Mouse (Mus musculus) CH12.LX (cell line): ENCODE data around the gene Pgm2l1. TPM values are rescaled to one million over a fixed set of nuclear protein-coding genes. Genes with fewer than 3 reads are reported as not detected.

ENCODE experiments used
- DNase-seq: peaks from one replicate; pipeline ENCODE4 v3.0.0-alpha.2; 2013; ENCODE audit errors: extremely low read depth
- H3K27ac ChIP-seq: 2 replicates; pipeline ENCODE4 v1.5.1; 2012; ENCODE audit warnings: low read depth, mild to moderate bottlenecking, control low read depth, moderate library complexity; ENCODE audit not compliant: insufficient read depth
- H3K27me3 ChIP-seq: replicated peaks from 2 replicates; pipeline ENCODE3; 2012; ENCODE audit warnings: inconsistent platforms
- H3K36me3 ChIP-seq, 2 experiments: replicated peaks in 1 of 2; 2 replicates each; pipeline versions ENCODE3 to v1.6.1; 2012; ENCODE audit warnings: inconsistent platforms in 1 of 2, low read length in 1 of 2, mild to moderate bottlenecking in 1 of 2, mixed read lengths in 1 of 2, moderate library complexity in 1 of 2; ENCODE audit not compliant: control insufficient read depth in 1 of 2, insufficient read depth in 1 of 2
- H3K4me1 ChIP-seq, 2 experiments: 2 replicates each; pipeline ENCODE4 v1.6.1; 2012; ENCODE audit warnings: inconsistent platforms in 1 of 2, moderate library complexity in 1 of 2; ENCODE audit not compliant: insufficient read depth in 2 of 2, control insufficient read depth in 1 of 2
- H3K4me2 ChIP-seq: 2 replicates; pipeline ENCODE4 v1.6.1; 2012; ENCODE audit warnings: low read depth, mild to moderate bottlenecking, control low read depth; ENCODE audit not compliant: poor library complexity, insufficient read depth, severe bottlenecking
- H3K4me3 ChIP-seq, 3 experiments: fragments of 150-350 bp in 1 of 3; sonication (generic) in 1 of 3; replicated peaks in 1 of 3; 2 replicates each; pipeline versions ENCODE3 to v1.5.1; 2011 to 2012; ENCODE audit warnings: low read depth in 2 of 3, low read length in 2 of 3, mild to moderate bottlenecking in 2 of 3, moderate library complexity in 2 of 3, control low read depth in 1 of 3, improper control_type of control experiment in 1 of 3, inconsistent platforms in 1 of 3, mixed read lengths in 1 of 3; ENCODE audit not compliant: poor library complexity in 1 of 3
- H3K79me2 ChIP-seq: replicated peaks from 2 replicates; pipeline ENCODE4 v1.6.1; 2012; ENCODE audit warnings: mild to moderate bottlenecking, moderate library complexity; ENCODE audit not compliant: control insufficient read depth, poor library complexity, insufficient read depth, severe bottlenecking; ENCODE audit errors: extremely low read depth
- H3K9ac ChIP-seq: 2 replicates; pipeline ENCODE4 v1.6.1; 2012; ENCODE audit warnings: low read depth, mild to moderate bottlenecking, control low read depth, moderate library complexity; ENCODE audit not compliant: insufficient read depth
- H3K9me3 ChIP-seq: replicated peaks from 2 replicates; pipeline ENCODE3; 2012; ENCODE audit warnings: low read length, inconsistent platforms, mixed read lengths
- EP300 ChIP-seq: IDR thresholded peaks from 2 replicates; pipeline ENCODE4 v1.6.1; 2011; ENCODE audit warnings: low read length, improper control_type of control experiment
- GABPA ChIP-seq: IDR thresholded peaks from 2 replicates; pipeline ENCODE4 v1.6.1; 2012; ENCODE audit warnings: low read depth, low read length, improper control_type of control experiment, inconsistent platforms; ENCODE audit not compliant: insufficient replicate concordance
- HCFC1 ChIP-seq: IDR thresholded peaks from 2 replicates; pipeline ENCODE4 v1.6.1; 2012; ENCODE audit warnings: low read depth, mild to moderate bottlenecking, inconsistent platforms, low read length, improper control_type of control experiment
- IRF4 ChIP-seq: IDR thresholded peaks from 2 replicates; pipeline ENCODE4 v1.6.1; 2014; ENCODE audit warnings: low read depth, mild to moderate bottlenecking, inconsistent platforms, low read length, improper control_type of control experiment
- JUN ChIP-seq: IDR thresholded peaks from 2 replicates; pipeline ENCODE4 v1.6.1; 2011; ENCODE audit warnings: low read depth, mild to moderate bottlenecking, low read length, improper control_type of control experiment, moderate library complexity; ENCODE audit not compliant: insufficient read depth
- KAT2A ChIP-seq: IDR thresholded peaks from 2 replicates; pipeline ENCODE4 v1.6.1; 2012; ENCODE audit warnings: low read length, improper control_type of control experiment, inconsistent platforms; ENCODE audit not compliant: insufficient replicate concordance
- MEF2A ChIP-seq: IDR thresholded peaks from 2 replicates; pipeline ENCODE4 v1.6.1; 2014; ENCODE audit warnings: low read depth, mild to moderate bottlenecking, inconsistent platforms, low read length, improper control_type of control experiment, borderline replicate concordance
- NELFE ChIP-seq: IDR thresholded peaks from 2 replicates; pipeline ENCODE4 v1.6.1; 2011; ENCODE audit warnings: low read depth, low read length, improper control_type of control experiment
- PAX5 ChIP-seq: IDR thresholded peaks from 2 replicates; pipeline ENCODE4 v1.6.1; 2012; ENCODE audit warnings: low read length, inconsistent platforms, mixed read lengths
- POLR2AphosphoS2 ChIP-seq: IDR thresholded peaks from 2 replicates; pipeline ENCODE4 v1.6.1; 2011; ENCODE audit warnings: low read depth, low read length, improper control_type of control experiment
- RAD21 ChIP-seq: IDR thresholded peaks from 2 replicates; pipeline ENCODE4 v1.6.1; 2011; ENCODE audit warnings: low read depth, mild to moderate bottlenecking, low read length, improper control_type of control experiment, moderate library complexity
- SMC3 ChIP-seq: IDR thresholded peaks from 2 replicates; pipeline ENCODE4 v1.6.1; 2011; ENCODE audit warnings: low read depth, low read length, improper control_type of control experiment
- TBP ChIP-seq: conservative IDR thresholded peaks from 2 replicates; pipeline ENCODE4 v1.6.1; 2011; ENCODE audit warnings: low read depth, low read length, improper control_type of control experiment
- TCF12 ChIP-seq: IDR thresholded peaks from 2 replicates; pipeline ENCODE4 v1.6.1; 2014; ENCODE audit warnings: low read depth, mild to moderate bottlenecking, inconsistent platforms, low read length, improper control_type of control experiment
- UBTF ChIP-seq: IDR thresholded peaks from 2 replicates; pipeline ENCODE4 v1.6.1; 2012; ENCODE audit warnings: low read depth, mild to moderate bottlenecking, inconsistent platforms, low read length, improper control_type of control experiment, moderate library complexity
- USF1 ChIP-seq: IDR thresholded peaks from 2 replicates; pipeline ENCODE4 v1.6.1; 2014; ENCODE audit warnings: low read depth, mild to moderate bottlenecking, inconsistent platforms, low read length, improper control_type of control experiment
- ZC3H11A ChIP-seq: IDR thresholded peaks from 2 replicates; pipeline ENCODE4 v1.6.1; 2012; ENCODE audit warnings: low read depth, mild to moderate bottlenecking, inconsistent platforms, low read length, improper control_type of control experiment
- dilution Hi-C: fragments of 300-500 bp; cut with MboI; formaldehyde crosslinking; loops from 2 replicates; pipeline ENCODE4 v1.14.3; 2020; ENCODE audit warnings: low sequenced_read_pairs; ENCODE audit not compliant: extremely low pct_unique_long_range_greater_than_20kb, extremely low pct_ligation_motif_present
- in situ Hi-C: fragments of 300-500 bp; cut with MboI; formaldehyde crosslinking; loops from 3 replicates; pipeline ENCODE4 v1.14.3; 2019; ENCODE audit warnings: low sequenced_read_pairs, low pct_ligation_motif_present, low pct_unique_long_range_greater_than_20kb, mixed read lengths
- polyA plus RNA-seq: library from polyadenylated mRNA; unstranded; fragments of >175 nt; gene quantifications from 2 replicates; pipeline ENCODE4 v1.2.1, GENCODE M21; 2012; ENCODE audit warnings: low read depth; ENCODE audit not compliant: insufficient read length
- total RNA-seq, 2 experiments: library from RNA; depleted of rRNA; stranded (reverse); fragments of 300-350 nt in 1 of 2; fragments of >200 nt in 1 of 2; gene quantifications; 2 replicates each; pipeline ENCODE4 v1.2.3; 2012 to 2014

Gene Pgm2l1
- total and polyA plus RNA-seq, 3 experiments, result 1.2 to 4.1 (median 3.4) TPM

GRCm38 (mm10) chr7:100214310-100214709 is 12.9 kb upstream of the Pgm2l1 start:
- DNase-seq, result no peak
- Histone ChIP-seq H3K79me2 (no peaks in the 10 kb centered on the region), H3K27ac (no peak overlapping the region), H3K27me3 (no peaks in the 10 kb centered on the region), H3K4me3 (no peak overlapping the region), H3K36me3 (no peaks in the 10 kb centered on the region), H3K9ac (no peak overlapping the region)
- dilution Hi-C loops, result no loop called here
- TF ChIP-seq POLR2AphosphoS2, result no peak
- TF ChIP-seq, all 38 proteins: peak for 0
- Histone ChIP-seq H3K4me2 (no peak overlapping the region), H3K4me1 (peaks cover 0 to 15% of the 10 kb centered on the region in 2 experiments; a peak in 3 of 4 replicates), H3K9me3 (no peaks in the 10 kb centered on the region)
- in situ Hi-C loops, result no loop called here

DNA sequence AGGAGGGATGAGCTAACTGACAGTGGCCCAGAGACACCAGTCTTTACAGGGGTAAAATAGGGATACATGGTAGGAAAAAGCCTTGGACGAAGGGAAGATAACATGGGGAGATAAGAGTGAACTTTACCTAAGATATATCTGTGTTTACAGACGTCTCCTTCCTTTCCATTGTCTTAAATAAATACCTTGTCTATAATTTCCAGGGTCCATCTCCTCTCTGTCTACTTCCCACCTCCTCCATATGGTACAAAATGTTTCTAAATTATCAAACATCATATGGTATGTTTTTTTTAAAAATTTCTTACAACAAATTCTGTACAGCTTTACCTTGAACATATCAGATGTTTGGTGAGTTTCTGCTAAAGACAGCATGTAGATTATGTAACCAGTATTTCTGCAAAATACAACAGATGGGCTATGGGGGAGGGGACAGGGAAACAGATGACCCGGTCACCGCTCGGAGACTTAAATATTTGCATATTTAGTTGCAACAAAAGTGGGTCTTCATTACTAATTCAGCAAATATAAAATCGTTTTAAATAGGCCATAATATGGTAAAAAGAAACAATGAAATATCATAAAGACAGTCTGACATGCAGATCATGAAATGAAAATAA is 12.0 kb upstream of the Pgm2l1 start:
- DNase-seq, result no peak
- Histone ChIP-seq H3K4me3 (no peak overlapping the region), H3K79me2 (no peaks in the 10 kb centered on the region), H3K4me1 (peaks cover 0 to 15% of the 10 kb centered on the region in 2 experiments; a peak in 3 of 4 replicates), H3K9ac (no peak overlapping the region), H3K4me2 (no peak overlapping the region), H3K27ac (no peak overlapping the region), H3K9me3 (no peaks in the 10 kb centered on the region), H3K27me3 (no peaks in the 10 kb centered on the region), H3K36me3 (no peaks in the 10 kb centered on the region)
- dilution Hi-C loops (no loop called here), in situ Hi-C loops (no loop called here)
- no peak for TF ChIP-seq TBP
- no peak for TF ChIP-seq HCFC1
- no peak for TF ChIP-seq EP300
- no peak for TF ChIP-seq MEF2A
- TF ChIP-seq IRF4, result no peak
- TF ChIP-seq TCF12, result no peak
- no peak for TF ChIP-seq JUN
- TF ChIP-seq SMC3, result no peak
- no peak for TF ChIP-seq KAT2A
- no peak for TF ChIP-seq NELFE
- TF ChIP-seq PAX5, result no peak

- Histone ChIP-seq H3K27ac (no peak overlapping the region), H3K4me1 (peaks cover 0 to 15% of the 10 kb centered on the region in 2 experiments; a peak in 3 of 4 replicates), H3K4me3 (no peak overlapping the region), H3K9me3 (no peaks in the 10 kb centered on the region), H3K27me3 (no peaks in the 10 kb centered on the region), H3K9ac (no peak overlapping the region), H3K36me3 (no peaks in the 10 kb centered on the region), H3K4me2 (no peak overlapping the region)
- dilution Hi-C loops, result no loop called here
- TF ChIP-seq GABPA (no peak), ZC3H11A (no peak), USF1 (no peak), UBTF (no peak), RAD21 (no peak)
- TF ChIP-seq, all 38 proteins: peak for 0
- in situ Hi-C loops, result no loop called here
- no peak for DNase-seq
- H3K79me2 ChIP-seq, result no peaks in the 10 kb centered on the region
Observed at GRCm38 (mm10) chr7:100215976-100216375, 11.2 kb upstream of the Pgm2l1 start.
